Mouse (Mus musculus): Measurements from ENCODE around the gene Dcbld2.

Dcbld2 gene

GRCm38 (mm10) chr16:58408062-58408486 lies at the start of gene Dcbld2:
Dcbld2 (plus strand) TSS chr16:58408443.
- peak; percentile 96 for DNase-seq (ENCODE audit: low spot score)

- no peak for DNase-seq (ENCODE audit: low spot score)
Observed at GRCm38 (mm10) chr16:58377170-58377569, 31.1 kb upstream of the Dcbld2 start.

GRCm38 (mm10) chr16:58377756-58378503 lies 30.3 kb upstream of the Dcbld2 start:
- DNase-seq (ENCODE audit: low spot score) = no peak

DNA sequence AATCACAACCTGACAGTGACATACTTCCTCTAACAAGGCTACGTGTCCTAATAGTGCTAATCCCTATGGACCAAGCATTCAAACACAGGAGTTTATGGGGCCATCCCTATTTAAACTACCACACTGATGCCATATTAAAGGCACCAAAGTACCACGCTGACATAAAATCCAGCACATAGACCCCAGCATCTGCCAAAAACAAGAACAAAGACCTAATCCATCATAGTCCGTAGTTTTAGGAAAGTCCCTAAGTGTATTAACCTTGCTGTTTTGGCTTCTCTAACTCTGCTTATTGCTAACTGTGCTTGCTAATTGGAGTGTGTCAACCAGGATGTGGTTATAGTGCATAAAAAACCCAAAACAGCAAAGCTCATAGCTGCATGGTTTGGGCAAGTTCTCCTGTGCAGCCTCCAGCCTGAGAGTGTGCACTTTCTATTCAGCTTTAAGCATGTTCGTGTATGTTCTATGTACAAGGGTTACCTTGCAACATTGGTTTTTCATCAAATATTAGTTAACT lies 21.9 kb upstream of the Dcbld2 start:
- DNase-seq (ENCODE audit: low spot score) = no peak

GRCm38 (mm10) chr16:58389143-58389755 lies 19.0 kb upstream of the Dcbld2 start:
- no peak for DNase-seq (ENCODE audit: low spot score)

GRCm38 (mm10) chr16:58393036-58393435 lies 15.2 kb upstream of the Dcbld2 start:
- no peak for DNase-seq (ENCODE audit: low spot score)

DNA sequence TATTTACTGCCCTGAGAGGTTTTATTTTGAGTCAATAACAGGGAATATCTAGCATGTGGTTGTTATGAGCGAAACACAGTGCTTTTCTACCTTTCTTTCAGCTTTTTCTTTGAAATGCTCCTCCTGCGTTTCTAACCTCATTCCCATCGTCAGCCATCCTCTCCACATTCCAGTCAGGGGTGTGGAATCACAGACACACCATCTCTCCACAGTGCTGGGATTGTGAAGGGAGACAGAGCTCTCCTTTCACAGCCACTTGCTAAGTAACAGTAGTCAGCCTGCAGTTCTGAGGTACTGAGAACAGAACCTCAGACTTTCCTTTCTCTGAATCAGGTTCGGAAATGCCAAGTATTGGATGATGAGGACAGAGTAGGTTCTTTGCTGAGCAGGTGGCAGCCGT lies 14.1 kb upstream of the Dcbld2 start:
- no peak for DNase-seq (ENCODE audit: low spot score)

DNA sequence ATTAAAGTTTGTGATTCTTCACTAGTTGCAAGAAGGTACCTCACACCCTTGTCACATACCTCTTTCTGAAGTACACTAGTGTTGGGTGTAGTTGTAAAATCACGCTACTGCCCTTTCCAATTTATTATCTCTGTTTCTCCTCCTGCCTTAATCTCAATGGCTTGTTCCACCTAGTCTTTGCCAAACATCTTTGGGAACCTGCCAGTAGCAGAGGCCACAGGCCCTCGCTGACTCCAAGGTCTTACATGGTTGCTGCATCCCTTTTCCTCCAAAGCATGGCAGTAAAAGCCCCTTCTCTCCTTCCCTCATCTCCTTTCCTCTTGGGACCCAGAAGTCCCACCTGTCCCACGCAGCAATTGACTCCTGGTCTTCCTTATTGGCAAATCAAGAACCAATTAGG lies 9.6 kb upstream of the Dcbld2 start:
- DNase-seq (ENCODE audit: low spot score) = no peak

- DNase-seq (ENCODE audit: low spot score) = no peak
Observed at GRCm38 (mm10) chr16:58401079-58401478, 7.2 kb upstream of the Dcbld2 start.

DNA sequence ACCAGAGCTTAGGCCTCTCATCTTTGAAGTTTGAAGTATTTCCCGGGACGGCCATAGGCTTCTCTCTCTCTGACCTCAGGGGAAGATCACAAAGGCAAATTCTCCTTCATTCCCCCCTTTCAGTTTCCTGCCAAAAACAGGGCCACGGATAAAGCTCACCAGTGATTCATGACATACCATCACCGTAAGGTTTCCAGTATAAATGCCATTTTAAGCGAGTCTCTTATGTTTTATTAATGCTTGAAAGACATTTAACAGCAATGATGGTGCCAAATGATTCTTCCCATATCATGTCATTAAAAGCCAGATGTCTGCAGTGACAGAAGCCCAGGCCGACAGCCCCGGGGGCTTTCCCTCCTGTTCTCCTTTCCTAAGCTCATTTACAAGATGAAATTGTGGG lies 3.6 kb upstream of the Dcbld2 start:
- DNase-seq (ENCODE audit: low spot score) = no peak

GRCm38 (mm10) chr16:58405271-58405670 lies 3.0 kb upstream of the Dcbld2 start:
- DNase-seq (ENCODE audit: low spot score) = no peak

DNA sequence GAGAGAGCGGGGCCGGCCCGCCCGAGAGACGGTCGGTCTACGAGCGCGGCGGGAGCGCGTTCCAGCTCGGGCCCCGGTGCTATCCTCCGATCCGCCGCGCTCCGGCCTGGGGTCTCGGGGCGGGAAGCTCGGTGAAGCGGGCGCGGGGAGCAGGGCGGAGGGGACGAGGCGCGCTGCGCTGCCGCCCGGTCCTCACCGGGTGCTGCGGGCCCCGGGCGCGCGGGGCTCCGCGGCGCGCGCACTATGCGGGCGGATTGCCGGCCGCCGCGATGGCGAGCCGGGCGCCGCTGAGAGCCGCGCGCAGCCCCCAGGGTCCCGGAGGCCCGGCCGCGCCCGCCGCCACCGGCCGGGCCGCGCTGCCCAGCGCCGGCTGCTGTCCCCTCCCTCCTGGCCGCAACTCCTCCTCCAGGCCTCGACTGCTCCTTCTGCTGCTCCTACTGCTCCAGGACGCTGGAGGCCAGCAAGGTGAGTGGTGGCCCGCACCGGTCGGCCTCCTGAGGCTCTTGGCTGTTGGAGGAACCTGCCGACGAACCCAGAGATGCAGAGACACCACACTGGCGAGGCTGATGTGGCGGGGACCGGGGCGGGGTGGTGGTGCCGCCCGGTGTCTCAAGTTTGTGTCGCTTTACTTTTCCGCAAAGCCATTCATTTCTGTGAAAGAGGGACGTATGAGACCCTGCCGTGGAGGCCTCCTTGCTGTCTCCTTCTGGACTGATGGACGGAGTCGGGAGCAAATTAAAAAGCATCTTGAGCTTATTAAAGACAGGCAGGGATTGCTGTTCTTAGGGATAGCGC lies 441 bp downstream of the Dcbld2 start:
- DNase-seq (ENCODE audit: low spot score) = no peak

DNA sequence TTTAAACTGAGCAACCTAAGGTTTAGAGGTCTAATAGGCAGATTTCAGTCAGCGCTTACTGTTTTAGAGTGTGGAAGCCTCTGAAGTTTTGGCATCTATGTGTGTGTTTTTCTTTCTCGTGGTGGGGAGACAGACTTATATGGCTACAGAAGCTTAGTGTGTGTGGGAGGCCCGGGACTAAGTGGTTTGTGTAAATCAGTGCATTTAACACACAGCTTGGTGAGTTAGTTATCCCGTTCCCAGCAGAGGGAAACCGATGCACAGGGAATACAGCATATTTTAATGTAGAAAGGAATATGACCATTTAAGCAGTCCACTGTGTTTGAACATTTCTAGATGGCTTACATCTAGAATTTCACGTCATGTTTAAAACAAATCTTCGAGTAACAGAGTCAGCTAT lies 1.6 kb downstream of the Dcbld2 start:
- DNase-seq (ENCODE audit: low spot score) = no peak

DNA sequence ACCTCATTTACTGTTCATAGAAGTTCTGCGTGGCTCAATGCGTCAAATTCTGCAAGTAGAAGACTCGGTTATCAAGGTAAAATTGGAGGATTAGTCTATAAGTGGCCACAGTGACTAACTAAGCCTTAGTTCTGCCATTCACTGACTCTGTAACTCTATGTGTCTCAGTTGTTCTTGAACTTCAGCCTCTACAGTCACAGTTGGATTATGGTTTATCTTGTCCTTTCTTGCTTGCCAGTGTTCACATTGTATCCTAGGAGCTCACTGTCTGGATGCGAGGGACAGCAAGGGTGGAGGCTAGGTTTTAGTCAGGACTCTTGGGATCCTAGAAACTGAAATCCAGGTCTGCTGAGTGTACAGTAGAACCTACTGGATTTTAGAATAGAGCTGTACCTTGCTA lies 6.6 kb downstream of the Dcbld2 start:
- no peak for DNase-seq (ENCODE audit: low spot score)

- no peak for DNase-seq (ENCODE audit: low spot score)
Observed at GRCm38 (mm10) chr16:58415500-58415899, 7.3 kb downstream of the Dcbld2 start.

- peak; percentile 30 for DNase-seq (ENCODE audit: low spot score)
Observed at GRCm38 (mm10) chr16:58421696-58422354, 13.6 kb downstream of the Dcbld2 start.

DNA sequence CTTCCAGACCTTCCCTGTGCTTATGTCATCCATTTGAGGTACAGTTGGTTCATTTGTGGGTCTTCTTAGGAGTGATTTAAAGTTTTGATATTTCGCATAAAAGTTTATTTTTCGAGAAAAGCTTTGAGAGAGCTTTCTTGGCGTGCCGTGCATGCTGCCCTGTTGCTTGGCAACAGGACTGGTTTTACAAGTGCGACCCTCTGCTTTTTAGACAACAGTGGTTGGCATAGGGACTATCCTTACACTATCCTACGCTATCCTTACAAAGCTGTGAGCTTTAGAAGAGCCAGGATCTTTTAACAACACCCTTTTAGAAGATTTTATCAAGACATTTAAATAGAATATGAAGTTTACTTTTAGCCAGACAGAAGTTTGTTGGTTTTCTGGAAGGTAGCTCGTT lies 22.0 kb downstream of the Dcbld2 start:
- DNase-seq (ENCODE audit: low spot score) = no peak

GRCm38 (mm10) chr16:58432384-58432783 lies 24.1 kb downstream of the Dcbld2 start:
- DNase-seq (ENCODE audit: low spot score) = no peak

DNA sequence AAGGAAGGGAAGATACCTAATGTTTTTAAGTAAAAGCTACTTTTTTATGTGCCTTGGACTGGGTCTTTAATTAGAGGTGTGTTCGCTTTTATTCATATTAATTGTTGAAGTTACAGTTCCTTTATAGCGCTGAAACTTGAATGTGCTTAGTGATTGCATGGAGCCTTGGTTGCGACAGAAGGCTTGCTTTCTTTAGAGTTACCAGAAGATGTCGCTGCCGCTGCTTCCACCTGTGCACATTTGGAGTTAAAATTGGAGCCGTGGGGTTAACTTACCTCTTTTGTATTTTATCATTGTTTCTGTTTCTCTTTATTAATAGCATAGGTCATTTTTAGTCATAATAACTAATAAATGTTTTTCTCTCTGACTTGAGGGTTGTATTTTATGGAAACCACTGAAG lies 36.5 kb downstream of the Dcbld2 start:
- DNase-seq (ENCODE audit: low spot score) = no peak

DNA sequence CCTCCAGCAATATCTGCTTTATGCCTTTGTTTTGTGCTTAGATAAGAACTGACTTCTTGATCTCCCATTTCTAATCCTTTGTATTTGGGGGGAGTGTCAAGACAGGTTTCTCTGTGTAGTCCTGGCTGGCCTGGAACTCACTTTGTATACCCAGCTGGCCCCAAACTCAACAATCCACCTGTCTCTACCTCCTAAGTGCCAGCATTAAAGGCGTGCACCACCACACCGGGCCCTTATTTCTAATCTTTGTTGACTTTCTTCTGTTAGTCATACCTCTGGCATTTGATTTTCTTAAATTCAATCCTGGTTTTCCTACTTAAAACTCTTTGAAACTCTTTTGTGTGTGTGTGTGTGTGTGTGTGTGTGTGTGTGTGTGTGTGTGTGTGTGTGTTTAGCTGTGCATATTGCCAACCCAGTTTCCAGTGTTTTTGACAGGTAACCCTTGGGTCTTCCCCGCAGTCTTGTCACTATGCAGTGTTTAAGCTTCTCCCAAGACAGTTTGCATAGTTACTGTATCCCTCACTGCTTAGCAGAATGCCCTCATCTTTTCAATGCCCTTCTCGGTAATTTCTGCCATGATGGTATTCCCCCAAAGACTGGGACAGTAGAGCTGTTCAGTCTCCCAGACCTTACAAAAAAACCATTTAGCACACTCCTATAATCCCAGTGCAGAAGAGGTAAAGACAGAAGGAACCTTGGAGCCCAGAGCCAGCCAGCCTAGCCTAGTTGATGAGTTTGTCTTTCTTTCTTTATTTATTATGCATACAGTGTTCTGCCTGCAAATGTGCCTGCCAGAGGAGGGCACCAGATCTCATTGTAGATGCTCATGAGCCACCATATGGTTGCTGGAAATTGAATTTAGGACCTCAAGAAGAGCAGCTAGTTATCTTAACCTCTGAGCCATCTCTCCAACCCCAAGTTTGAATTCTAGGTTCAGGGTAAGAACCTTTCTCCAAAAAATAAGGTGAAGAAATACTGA lies 38.3 kb downstream of the Dcbld2 start:
- DNase-seq (ENCODE audit: low spot score) = no peak

GRCm38 (mm10) chr16:58449073-58449472 lies 40.8 kb downstream of the Dcbld2 start:
- DNase-seq (ENCODE audit: low spot score) = no peak

Data from left cerebral cortex, adult 11 months (tissue).